Mouse (Mus musculus) colon, adult 2 months (tissue): ENCODE measurements around the gene Pxmp4. TPM values are rescaled to one million over a fixed set of nuclear protein-coding genes. Genes with fewer than 3 reads are reported as not detected.

Experiments used
- polyA plus RNA-seq: library from polyadenylated mRNA; depleted of rRNA; stranded (reverse); fragments of >200 nt; gene quantifications from 2 replicates; pipeline ENCODE4 v1.2.3, GENCODE M21; 2012; rRNA removed

Pxmp4 gene
- 34.6 and 41.6 TPM in 2 replicates for polyA plus RNA-seq

DNA sequence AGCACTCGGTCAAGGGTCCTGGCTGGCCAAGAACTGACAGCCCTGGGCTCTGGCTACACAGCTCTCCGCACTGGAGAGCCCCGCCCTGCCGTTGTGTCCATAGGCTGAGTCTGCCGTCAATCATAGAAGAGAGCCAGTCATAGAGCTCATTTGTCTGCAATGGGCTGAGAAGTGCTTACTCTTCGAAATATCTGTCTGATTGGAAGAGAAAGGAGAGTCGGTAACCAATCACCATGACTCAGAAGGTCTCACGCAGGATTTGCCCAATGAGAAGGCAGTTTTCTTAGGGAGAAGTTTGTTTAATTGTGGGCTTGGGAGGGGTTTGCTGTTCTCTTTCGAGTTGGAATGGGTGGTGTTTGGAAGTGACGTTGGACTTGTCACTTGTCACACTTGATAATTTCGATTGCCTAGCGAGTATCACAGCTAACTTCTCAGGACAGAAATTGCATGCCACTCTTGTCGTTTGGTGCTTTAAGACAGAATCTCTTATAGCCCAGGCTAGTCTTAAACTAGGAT is at the start of gene Pxmp4:
Pxmp4 (minus strand) TSS at position 71 of the 516 bp plus-strand sequence.

GRCm38 (mm10) chr2:154651363-154651762 is 47.9 kb upstream of the Pxmp4 start, which contains the start of gene Chmp4b:
Gene Chmp4b (plus strand): TSS chr2:154651705.

DNA sequence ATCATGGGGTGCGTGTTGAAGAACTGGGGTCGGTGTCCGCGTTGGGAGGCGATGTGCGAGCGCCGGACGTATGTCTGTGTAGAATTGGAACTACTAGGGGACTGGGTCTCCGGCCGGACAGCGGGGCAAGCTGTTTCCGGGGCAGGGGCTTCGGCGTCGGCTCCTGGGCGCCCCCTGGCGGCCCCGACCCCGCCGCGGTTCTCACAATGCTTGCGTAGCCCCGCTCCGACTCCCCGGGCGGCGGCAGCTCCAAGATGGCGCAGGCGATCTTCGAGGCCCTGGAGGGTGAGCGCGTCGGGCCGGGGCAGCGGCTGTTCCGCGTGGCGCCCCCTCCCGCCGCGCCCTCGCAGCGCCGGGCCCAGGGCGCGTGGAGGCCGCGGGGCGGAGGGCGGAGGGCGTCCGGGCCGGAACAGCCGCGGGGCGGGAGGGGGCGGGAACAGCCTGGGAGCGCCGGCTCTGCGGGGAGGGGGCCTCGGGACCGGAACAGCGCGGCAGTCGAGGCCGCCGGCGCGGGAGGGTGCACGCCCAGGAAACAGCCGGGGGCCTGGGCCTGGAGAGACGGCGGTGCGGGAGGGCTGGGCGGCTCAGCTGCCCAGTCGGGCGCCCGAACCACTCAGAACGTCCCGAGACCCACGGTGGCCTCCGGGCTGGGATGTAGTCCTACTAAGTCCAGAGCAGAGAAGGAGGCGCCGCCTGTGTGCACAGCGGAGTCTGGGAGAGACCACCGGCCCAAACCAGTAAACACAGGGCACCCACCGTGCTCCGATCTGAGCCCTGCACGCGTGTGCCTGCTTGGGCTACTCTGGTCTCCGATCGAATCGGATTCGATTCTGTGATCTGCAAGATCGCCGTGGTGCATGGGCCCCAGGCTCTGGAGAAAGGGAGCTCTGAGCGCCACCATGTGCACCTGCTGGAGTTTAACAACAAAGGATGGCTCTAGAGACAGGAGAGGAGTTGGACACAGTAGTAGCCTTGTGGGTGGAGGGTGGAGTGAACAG is 9.9 kb upstream of the Pxmp4 start, which contains the start of the genes Zfp341 and 4930519P11Rik:
Zfp341 (plus strand) TSS at position 180 of the 998 bp plus-strand sequence.
4930519P11Rik (minus strand) TSS at position 320 of the 998 bp plus-strand sequence.

DNA sequence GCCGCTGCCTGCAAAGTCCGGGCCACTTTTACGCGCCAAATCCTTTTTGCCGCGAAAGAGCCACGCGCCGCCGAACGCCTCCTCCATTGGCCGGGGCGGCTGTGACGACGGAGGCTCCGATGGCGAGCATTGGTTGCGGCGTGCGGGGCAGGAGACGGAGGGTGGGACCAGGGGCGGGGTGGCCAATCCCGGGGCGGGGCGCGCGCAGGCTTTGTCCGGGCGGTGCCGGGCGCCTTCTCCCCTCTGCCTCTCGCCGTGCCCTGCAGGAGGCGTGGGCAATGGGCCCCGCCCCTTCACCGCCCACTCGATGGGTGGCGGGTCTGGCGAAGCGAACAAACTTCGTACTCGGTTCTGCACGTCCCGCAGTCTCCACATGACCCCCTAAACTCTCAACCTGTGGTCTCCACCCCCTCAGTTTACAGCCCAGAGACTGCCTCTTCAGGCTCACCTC is 33.6 kb downstream of the Pxmp4 start, which contains the start of gene E2f1:
E2f1 (minus strand) TSS at position 57 of the 451 bp plus-strand sequence.

DNA sequence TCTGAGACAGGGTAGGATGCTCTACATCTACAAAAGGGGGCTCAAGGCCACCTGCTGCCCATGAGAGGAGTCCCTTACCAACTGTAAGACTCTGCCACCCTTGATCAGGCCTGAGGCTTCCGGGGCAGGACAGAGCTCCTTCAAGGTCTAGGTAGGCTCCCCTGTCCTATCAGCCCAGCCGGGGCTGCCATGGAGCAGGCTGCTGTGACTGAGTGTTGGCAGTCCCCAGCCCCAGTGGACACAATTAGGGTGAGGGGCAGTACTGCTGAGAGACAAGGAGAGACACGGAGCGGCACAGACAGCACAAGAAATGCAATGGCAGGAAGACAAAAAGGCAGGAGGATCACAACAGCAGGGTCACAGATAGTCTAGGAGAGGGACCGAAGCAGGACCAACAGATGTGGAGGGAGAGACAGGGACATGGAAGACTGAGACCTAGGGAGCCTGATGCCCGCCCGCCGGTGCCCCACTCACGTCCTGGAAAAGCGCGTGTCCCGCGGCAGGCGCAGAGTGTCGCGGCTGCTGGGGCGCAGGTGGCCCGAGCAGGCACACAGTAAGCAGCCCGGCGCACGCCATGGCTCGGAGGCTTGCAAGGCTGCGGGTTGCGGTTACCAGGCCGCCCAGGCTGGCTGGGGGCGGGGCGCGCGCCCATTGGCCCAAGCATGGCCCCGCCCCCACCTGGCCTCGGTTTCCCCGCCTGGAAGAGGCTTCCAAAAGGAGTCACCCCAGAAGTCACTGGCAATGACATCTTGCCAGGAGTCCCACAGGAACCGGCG is 45.1 kb downstream of the Pxmp4 start, which contains the start of gene Necab3:
Necab3 (minus strand) TSS at position 627 of the 776 bp plus-strand sequence.

GRCm38 (mm10) chr2:154551476-154551875 is 52.0 kb downstream of the Pxmp4 start, which contains the start of gene Actl10:
Gene Actl10 (plus strand): TSS chr2:154551776.

GRCm38 (mm10) chr2:154546711-154547110 is 56.8 kb downstream of the Pxmp4 start, which contains the start of gene 1700003F12Rik:
Gene 1700003F12Rik (plus strand): TSS chr2:154547085.

Other genes with a start within 250 kb of the Pxmp4 start
- 7.0 and 7.4 TPM in 2 replicates for gene Cdk5rap1, start 230.7 kb downstream of the Pxmp4 start, polyA plus RNA-seq
- gene Snta1, start 195.6 kb downstream of the Pxmp4 start, polyA plus RNA-seq = 11.6 and 12.8 TPM in 2 replicates
- gene Cbfa2t2, start 167.2 kb downstream of the Pxmp4 start, polyA plus RNA-seq = 7.9 and 8.9 TPM in 2 replicates
- 0.43 and 0.86 TPM in 2 replicates for gene 1700003F12Rik, start 56.6 kb downstream of the Pxmp4 start, polyA plus RNA-seq
- not detected in 2 replicates for gene Actl10, start 51.9 kb downstream of the Pxmp4 start, polyA plus RNA-seq
- gene Necab3, start 44.8 kb downstream of the Pxmp4 start, polyA plus RNA-seq = 0.27 and 0.28 TPM in 2 replicates
- gene E2f1, start 33.8 kb downstream of the Pxmp4 start, polyA plus RNA-seq = 9.8 and 11.9 TPM in 2 replicates
- gene Zfp341, start 9.6 kb upstream of the Pxmp4 start, polyA plus RNA-seq = 5.8 and 6.8 TPM in 2 replicates
- 1.1 and 1.3 TPM in 2 replicates for gene 4930519P11Rik, start 9.7 kb upstream of the Pxmp4 start, polyA plus RNA-seq
- 121 and 136 TPM in 2 replicates for gene Chmp4b, start 48.0 kb upstream of the Pxmp4 start, polyA plus RNA-seq
- not detected in 2 replicates for gene Gm14214, start 166.3 kb upstream of the Pxmp4 start, polyA plus RNA-seq
- gene Raly, start 187.4 kb upstream of the Pxmp4 start, polyA plus RNA-seq = 228 and 243 TPM in 2 replicates
- 0.30 TPM in 1 of 2 replicates, not detected in the other for gene a, start 187.7 kb upstream of the Pxmp4 start, polyA plus RNA-seq